Mouse (Mus musculus) layer of hippocampus, postnatal 14 days (tissue): Measurements from ENCODE around the gene Dlgap5. TPM values are rescaled to one million over a fixed set of nuclear protein-coding genes. Genes with fewer than 3 reads are reported as not detected.

ENCODE experiments used
- DNase-seq, 2 experiments: peaks; one replicate each; pipeline ENCODE4 v3.0.0; 2021 to 2022; ENCODE audit warnings: low spot score in 2 of 2, mixed read lengths in 1 of 2
- total RNA-seq, 2 experiments: library from RNA; stranded (reverse); gene quantifications; 2 replicates each; pipeline ENCODE4 v1.2.3; 2021

Dlgap5 gene
- total RNA-seq, 2 experiments from 2014 or later = 1.6 to 1.7 TPM

GRCm38 (mm10) chr14:47396165-47396652 lies 22.0 kb downstream of the Dlgap5 start:
- peak in 1 of 2 experiments; percentile 70 for DNase-seq

- DNase-seq = no peak
Measured at GRCm38 (mm10) chr14:47395462-47396026, 22.7 kb downstream of the Dlgap5 start.

GRCm38 (mm10) chr14:47395007-47395406 lies 23.2 kb downstream of the Dlgap5 start:
- DNase-seq = no peak

- no peak for DNase-seq
Measured at GRCm38 (mm10) chr14:47393354-47394094, 24.7 kb downstream of the Dlgap5 start.

- DNase-seq = no peak
Measured at GRCm38 (mm10) chr14:47386125-47386524, 32.1 kb downstream of the Dlgap5 start.

GRCm38 (mm10) chr14:47384653-47385052 lies 33.6 kb downstream of the Dlgap5 start:
- DNase-seq = no peak

- no peak for DNase-seq
Measured at GRCm38 (mm10) chr14:47383911-47384310, 34.3 kb downstream of the Dlgap5 start.

- no peak for DNase-seq
Measured at GRCm38 (mm10) chr14:47378336-47378735, 39.9 kb downstream of the Dlgap5 start.

- DNase-seq = peak in 1 of 2 experiments; percentile 30
Measured at GRCm38 (mm10) chr14:47376526-47376925, 41.7 kb downstream of the Dlgap5 start.

- no peak for DNase-seq
Measured at GRCm38 (mm10) chr14:47373728-47374678, 44.2 kb downstream of the Dlgap5 start.

GRCm38 (mm10) chr14:47371689-47372088 lies 46.5 kb downstream of the Dlgap5 start:
- no peak for DNase-seq

- no peak for DNase-seq
Measured at GRCm38 (mm10) chr14:47370790-47371189, 47.4 kb downstream of the Dlgap5 start.

GRCm38 (mm10) chr14:47369741-47370140 lies 48.5 kb downstream of the Dlgap5 start:
- no peak for DNase-seq

GRCm38 (mm10) chr14:47367461-47367860 lies 50.7 kb downstream of the Dlgap5 start, which contains the start of gene Lgals3:
TSS of gene Lgals3 (plus strand) at chr14:47367751.
- peak; percentile 71 to 82 for DNase-seq

GRCm38 (mm10) chr14:47366881-47367321 lies 51.3 kb downstream of the Dlgap5 start:
- DNase-seq = peak; percentile 81 to 90

- DNase-seq = no peak
Measured at GRCm38 (mm10) chr14:47364742-47365449, 53.3 kb downstream of the Dlgap5 start.

- no peak for DNase-seq
Measured at GRCm38 (mm10) chr14:47361899-47362298, 56.3 kb downstream of the Dlgap5 start.

- no peak for DNase-seq
Measured at GRCm38 (mm10) chr14:47361418-47361817, 56.8 kb downstream of the Dlgap5 start.

- DNase-seq = no peak
Measured at GRCm38 (mm10) chr14:47359610-47360009, 58.6 kb downstream of the Dlgap5 start.

GRCm38 (mm10) chr14:47356622-47357021 lies 61.6 kb downstream of the Dlgap5 start:
- no peak for DNase-seq

- no peak for DNase-seq
Measured at GRCm38 (mm10) chr14:47354948-47355347, 63.3 kb downstream of the Dlgap5 start.
